Mouse (Mus musculus) bone marrow, adult 2 months (tissue): ENCODE results near the gene Odf2l. TPM values are rescaled to one million over a fixed set of nuclear protein-coding genes. Genes with fewer than 3 reads are reported as not detected.

Experiments
- H3K27ac ChIP-seq: fragments of 200-500 bp; 2 replicates; pipeline ENCODE4 v1.5.1; 2012; ENCODE audit warnings: low read depth, mild to moderate bottlenecking, control low read depth, inconsistent platforms, low read length; ENCODE audit not compliant: control insufficient read depth, poor library complexity, insufficient read depth
- H3K4me1 ChIP-seq: fragments of 200-500 bp; 2 replicates; pipeline ENCODE4 v1.6.1; 2011; ENCODE audit warnings: low read length; ENCODE audit not compliant: control insufficient read depth, insufficient read depth
- H3K4me3 ChIP-seq: fragments of 200-500 bp; replicated peaks from 2 replicates; pipeline ENCODE3; 2011; ENCODE audit warnings: mild to moderate bottlenecking, low read depth, low read length, control low read depth; ENCODE audit not compliant: control insufficient read depth
- CTCF ChIP-seq: fragments of 200-500 bp; IDR thresholded peaks from 2 replicates; pipeline ENCODE4 v1.5.1; 2011; ENCODE audit warnings: low read length, control low read depth; ENCODE audit not compliant: control insufficient read depth, insufficient read depth
- POLR2A ChIP-seq: fragments of 200-500 bp; IDR thresholded peaks from 2 replicates; pipeline ENCODE4 v1.6.1; 2011; ENCODE audit warnings: low read depth, mild to moderate bottlenecking, control low read depth, low read length, borderline replicate concordance; ENCODE audit not compliant: control insufficient read depth
- WGBS: fragments of 180-500 bp; shearing (Covaris S2); methylation state at CpG from one replicate; pipeline ENCODE4 v1.1.7; 2018; 5-methylcytosine and 5-hydroxymethylcytosine counted together
- polyA plus RNA-seq: library from polyadenylated mRNA; stranded (reverse); fragments of >200 nt; gene quantifications from 2 replicates; pipeline ENCODE4 v1.2.4, GENCODE M21; 2011; ENCODE audit warnings: low replicate concordance; ENCODE audit not compliant: missing spikeins, insufficient read depth, insufficient read length

Odf2l gene
- polyA plus RNA-seq, 1 experiment = 10.2 TPM

DNA sequence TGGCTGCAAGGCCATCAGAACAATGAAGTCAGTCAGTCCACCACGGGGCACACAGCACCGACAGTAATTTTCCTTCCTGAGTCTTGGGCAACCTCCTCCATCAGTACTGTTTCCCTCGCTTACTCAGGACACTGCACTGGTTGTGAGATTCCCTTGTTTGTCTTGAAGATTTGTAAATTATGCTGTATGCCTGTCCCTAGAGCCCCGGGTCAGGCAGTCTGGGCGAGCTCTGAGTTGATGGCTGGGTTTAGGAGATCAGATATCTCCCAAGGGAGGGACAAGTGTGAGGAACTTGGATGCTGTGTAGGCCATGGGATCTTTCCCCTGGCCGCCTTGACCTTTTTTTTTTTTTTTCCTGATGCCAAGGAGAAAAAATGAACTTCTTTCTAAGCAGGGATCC lies 19.1 kb upstream of the Odf2l start, which contains the start of gene Clca2:
TSS of gene Clca2 (minus strand) at position 153 of the 400 bp plus-strand sequence.
- Histone ChIP-seq H3K4me1 (no peaks in the 10 kb centered on the region), H3K4me3 (no peak within 1 kb of the TSS), H3K27ac (no peak within 1 kb of the TSS)
- 41% methylated on average over 6 of the region's 6 CpGs for WGBS
- TF ChIP-seq POLR2A = no peak
- no peak for TF ChIP-seq CTCF

GRCm38 (mm10) chr3:145101891-145102555 lies 16.4 kb upstream of the Odf2l start:
- H3K4me1 ChIP-seq = no peaks in the 10 kb centered on the region
- H3K4me3 ChIP-seq = no peak overlapping the region
- no peak overlapping the region for H3K27ac ChIP-seq
- TF ChIP-seq CTCF (no peak), POLR2A (no peak)
- 68% methylated on average over 9 of the region's 9 CpGs for WGBS

GRCm38 (mm10) chr3:145103321-145103720 lies 15.1 kb upstream of the Odf2l start:
- no peak for TF ChIP-seq CTCF
- no peak for TF ChIP-seq POLR2A
- no peak overlapping the region for H3K4me3 ChIP-seq
- WGBS = 81% methylated on average over 2 of the region's 2 CpGs

GRCm38 (mm10) chr3:145103770-145104169 lies 14.6 kb upstream of the Odf2l start:
- TF ChIP-seq POLR2A = no peak
- TF ChIP-seq CTCF = no peak
- Histone ChIP-seq H3K4me3 (no peak overlapping the region), H3K4me1 (no peaks in the 10 kb centered on the region), H3K27ac (no peak overlapping the region)
- WGBS = 56% methylated on average over 5 of the region's 5 CpGs

More at GRCm38 (mm10) chr3:145103321-145103720, 15.1 kb upstream of the Odf2l start:
- H3K4me1 ChIP-seq = no peaks in the 10 kb centered on the region
- no peak overlapping the region for H3K27ac ChIP-seq

GRCm38 (mm10) chr3:145105076-145105772 lies 13.2 kb upstream of the Odf2l start:
- TF ChIP-seq CTCF (no peak), POLR2A (no peak)
- no peak overlapping the region for H3K27ac ChIP-seq
- H3K4me1 ChIP-seq = no peaks in the 10 kb centered on the region
- H3K4me3 ChIP-seq = no peak overlapping the region
- WGBS = 31% methylated on average over 5 of the region's 5 CpGs

GRCm38 (mm10) chr3:145105773-145106504 lies 12.4 kb upstream of the Odf2l start:
- TF ChIP-seq POLR2A (no peak), CTCF (no peak)
- 59% methylated on average over 5 of the region's 5 CpGs for WGBS
- Histone ChIP-seq H3K4me1 (no peaks in the 10 kb centered on the region), H3K4me3 (no peak overlapping the region), H3K27ac (no peak overlapping the region)

- WGBS = 78% methylated on average over 2 of the region's 2 CpGs
- no peak overlapping the region for H3K27ac ChIP-seq
- H3K4me3 ChIP-seq = no peak overlapping the region
- no peak for TF ChIP-seq CTCF
- TF ChIP-seq POLR2A = no peak
- H3K4me1 ChIP-seq = no peaks in the 10 kb centered on the region
These were observed 3.2 kb upstream of the Odf2l start for GRCm38 (mm10) chr3:145115169-145115568.

- Histone ChIP-seq H3K27ac (no peak overlapping the region), H3K4me3 (no peak overlapping the region), H3K4me1 (no peaks in the 10 kb centered on the region)
- no peak for TF ChIP-seq CTCF
- TF ChIP-seq POLR2A = no peak
- 87% methylated on average over 10 of the region's 10 CpGs for WGBS
These were observed 751 bp upstream of the Odf2l start for GRCm38 (mm10) chr3:145117637-145118036.
